Mouse (Mus musculus) kidney, postnatal 14 days (tissue): ENCODE data around the gene Myo10.
"Not testable (repeated sequence)": the region's sequence is repeated elsewhere in the genome, so short reads cannot be mapped to it uniquely, and the experiment has no call there.

Source experiments
- DNase-seq: peaks from one replicate; pipeline ENCODE4 v3.0.0; 2022; ENCODE audit warnings: mixed read lengths

Myo10 gene

DNA sequence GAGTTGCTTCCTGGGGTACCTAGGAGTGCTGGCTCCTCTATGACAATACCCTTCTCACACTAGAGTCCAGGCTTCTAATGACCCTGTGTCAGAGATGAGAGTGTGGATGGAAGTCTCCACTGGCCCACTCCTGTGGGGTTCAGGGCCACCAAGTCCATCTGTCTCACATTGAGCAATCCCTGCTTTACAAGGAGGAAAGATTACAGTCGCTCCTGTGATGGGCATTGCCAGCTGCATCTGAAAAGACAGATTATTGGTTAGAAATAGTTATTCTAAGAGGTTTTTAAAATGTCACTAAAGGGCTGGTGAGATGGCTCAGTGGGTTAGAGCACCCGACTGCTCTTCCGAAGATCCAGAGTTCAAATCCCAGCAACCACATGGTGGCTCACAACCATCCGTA is 72.4 kb downstream of the Myo10 start:
- no peak for DNase-seq

DNA sequence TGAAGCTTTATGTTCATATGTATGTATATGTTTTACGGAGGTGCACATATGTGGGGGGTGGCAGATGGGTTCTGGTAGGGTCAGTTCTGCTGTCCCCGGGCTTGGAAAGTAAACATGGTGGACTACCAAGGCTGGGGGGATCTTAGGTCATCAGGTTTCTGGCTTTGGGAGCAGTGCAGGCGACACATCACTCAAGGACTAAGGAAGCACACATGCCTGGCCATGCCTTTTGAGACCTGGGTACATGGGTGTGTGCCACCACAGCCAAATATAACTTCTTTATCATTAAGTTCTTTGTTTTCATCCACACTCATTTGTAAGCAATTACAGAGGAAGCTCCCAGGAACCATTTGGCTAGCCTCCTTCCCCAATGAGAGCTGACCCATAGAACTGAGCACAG is 72.9 kb downstream of the Myo10 start:
- no peak for DNase-seq

DNA sequence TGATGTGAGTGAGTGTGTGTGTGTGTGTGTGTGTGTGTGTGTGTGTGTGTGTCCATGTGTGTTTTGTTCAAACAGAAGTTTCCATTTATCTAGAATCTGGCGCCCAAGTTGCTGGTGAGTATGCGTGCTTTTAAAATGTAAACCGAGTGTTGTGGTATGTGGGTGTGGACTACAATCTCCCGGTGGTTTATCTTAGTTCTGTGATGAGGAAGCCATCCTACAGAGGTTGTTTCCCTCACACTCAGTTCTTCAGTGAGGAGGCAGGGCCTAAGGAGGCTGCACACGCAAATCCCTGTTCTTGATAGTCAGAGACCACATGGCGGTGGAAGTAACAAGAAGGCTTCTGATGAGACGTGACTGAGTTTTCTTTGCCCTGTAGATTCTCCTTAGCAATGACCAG is 73.6 kb downstream of the Myo10 start:
- no peak for DNase-seq

DNA sequence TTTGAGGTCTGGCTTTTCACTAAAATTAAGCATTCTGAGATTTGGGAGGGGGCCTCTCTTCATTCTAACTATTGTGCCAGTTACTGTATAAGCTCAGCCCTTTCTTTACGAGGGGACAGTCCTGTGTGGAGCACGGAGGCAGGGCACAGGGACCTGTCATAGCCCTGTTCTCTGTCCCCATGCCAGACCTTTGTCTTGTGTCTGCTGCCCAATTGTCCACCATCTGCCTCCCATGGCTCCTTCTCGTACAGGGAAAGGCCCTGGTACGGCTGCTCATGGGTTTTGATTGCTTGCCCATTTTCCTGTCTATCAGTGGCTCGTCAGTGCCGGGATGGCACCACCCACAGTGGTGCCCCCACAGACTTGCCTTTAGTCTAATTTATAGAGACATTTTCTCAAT is 74.3 kb downstream of the Myo10 start:
- DNase-seq, result no peak

DNA sequence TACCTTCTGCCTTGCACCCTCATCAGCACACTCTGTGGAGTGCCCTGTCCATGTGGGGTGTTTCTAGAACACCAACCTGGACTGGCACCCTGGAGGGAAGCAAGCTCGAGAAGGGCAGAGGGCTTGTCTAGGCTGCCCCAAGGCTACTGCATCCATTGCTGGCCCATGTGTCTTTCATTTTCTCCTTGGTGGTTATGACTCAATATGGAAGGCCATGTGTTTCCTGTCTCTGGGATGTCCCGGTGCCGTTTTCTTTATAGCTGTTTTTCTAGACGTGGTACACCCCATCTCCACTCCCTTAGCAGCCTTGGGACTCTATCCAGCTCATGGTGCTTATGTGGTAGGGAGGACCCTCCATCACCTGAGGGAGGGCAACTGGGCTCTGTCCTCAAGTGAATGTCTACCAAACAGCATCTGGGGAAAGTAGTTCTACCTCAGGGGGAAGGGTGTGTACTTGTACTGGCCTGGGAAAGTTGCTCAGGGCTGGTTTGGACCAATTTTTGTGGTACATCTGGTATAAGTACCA is 76.8 kb downstream of the Myo10 start:
- no peak for DNase-seq

DNA sequence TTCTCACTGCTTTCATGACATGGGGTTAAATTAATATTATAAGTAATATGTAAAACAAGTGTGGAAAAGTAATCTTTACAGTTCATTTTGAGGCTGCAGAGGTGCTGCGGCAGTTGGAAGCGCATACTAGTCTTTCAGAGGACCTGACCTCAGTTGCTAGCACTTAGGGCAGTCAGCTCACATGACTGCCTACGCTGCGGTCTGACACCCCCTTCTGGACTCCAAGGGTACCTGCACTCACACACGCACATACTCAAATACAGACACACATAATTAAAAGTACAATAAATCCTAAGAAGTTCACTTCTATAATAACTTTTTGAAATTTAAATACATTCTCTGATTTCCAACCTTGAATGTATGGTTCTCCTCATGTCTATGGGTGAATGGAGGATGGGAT is 80.3 kb downstream of the Myo10 start:
- DNase-seq, result no peak

DNA sequence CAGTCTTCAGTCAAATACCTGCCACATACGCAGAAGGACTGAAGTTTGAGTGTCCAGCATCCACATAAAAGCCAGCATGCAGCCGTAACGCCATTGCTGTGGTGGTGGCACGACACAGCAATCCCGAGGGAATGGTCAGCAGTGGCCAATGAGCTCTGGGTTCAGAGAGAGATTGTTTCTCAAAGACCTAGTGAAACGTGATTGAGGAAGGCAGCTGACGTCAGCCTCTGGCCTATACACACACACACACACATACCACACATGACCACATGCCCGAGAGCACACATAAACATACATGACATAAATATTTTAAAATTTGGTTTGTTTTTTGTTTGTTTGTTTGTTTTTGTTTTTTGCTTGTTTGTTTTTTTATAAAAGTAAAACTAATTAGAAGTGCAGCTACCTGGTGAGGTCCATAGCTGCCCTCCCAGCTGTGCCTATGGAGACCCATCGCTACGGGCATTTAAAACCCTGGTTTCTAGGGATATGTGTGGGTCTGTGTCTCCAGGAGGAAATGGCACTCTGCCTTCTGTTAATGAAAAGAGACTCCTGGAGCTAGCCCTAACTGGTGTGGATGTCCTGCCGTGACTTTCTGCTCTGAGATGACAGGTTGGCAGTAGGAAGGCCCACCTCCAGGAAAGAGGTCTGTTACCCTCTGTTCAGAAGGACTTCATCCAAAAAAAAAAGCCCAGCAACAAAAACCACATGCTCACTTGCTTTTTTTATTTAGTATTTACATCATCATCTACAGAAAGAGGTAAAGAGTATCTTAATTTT is 82.7 kb downstream of the Myo10 start:
- DNase-seq, result no peak

DNA sequence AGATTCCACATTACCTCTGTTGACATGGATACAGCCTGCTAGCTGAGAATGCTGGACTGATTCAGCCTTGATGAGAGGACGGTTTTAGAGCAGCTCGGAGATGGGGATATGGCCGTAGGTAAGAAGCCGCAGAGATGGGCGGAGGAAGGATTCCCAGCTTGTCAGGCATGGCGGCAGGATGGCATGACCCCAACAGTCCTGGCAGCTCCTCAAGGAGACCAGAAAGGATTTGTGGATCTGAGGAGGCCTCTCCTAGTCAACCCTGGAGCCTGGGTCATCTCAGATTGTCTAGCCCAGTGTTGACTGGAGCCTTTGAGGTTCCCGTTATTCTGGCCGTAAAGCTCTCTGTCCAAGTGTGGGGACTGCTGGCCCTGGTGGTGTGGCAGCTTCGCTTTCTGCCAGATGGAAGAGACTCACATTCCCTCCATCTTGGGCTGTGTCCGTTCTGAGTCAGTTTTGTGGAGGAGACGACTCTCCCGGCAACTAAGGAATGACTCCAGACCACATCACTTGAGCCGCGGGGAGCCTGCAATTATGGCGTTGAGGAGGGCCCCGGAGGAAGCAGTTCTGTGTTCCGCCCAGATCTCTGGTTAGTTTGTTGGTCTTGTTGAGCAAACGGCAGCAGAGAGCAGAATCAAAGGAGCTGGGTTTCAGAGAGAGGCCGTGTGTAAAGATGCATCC is 84.7 kb downstream of the Myo10 start:
- DNase-seq, result no peak

DNA sequence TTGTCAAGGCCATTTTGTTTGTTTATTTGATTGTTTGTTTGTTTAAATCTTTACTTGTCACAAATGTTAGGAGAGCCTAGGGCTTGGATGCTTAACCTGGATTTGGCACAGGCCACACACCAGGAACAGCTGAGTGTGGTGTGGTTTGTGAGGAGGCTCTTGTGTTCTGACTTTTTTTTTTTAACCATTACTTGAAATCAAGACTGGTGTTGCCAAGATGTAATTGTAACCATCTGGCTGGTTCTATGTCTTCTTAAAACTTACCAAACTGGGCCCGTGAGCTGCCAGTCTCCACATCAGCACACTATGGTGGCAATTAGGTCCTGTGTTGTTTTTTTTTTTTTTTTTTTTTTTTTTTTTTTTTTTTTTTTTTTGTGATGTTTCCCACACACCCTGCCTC is 85.6 kb downstream of the Myo10 start:
- DNase-seq, result no peak

DNA sequence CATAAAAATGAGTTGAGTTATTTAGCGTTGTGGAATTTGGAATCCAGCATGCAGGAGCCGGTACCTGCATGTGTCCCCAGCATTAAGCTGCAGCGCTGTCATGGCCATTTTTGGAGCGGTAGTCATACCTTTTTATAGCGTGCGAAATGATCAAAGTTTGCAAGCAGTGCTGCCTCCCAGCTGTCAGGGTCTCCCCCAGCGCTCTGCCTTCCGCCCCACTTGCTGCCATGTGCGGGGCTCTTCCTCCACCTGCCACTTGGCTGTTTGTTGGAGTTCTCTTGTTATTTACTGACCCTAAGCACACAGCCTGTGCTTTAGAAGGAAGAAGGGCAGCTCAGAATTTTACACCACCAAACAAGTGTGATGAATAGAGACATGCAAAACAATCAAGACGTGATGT is 88.6 kb downstream of the Myo10 start:
- no peak for DNase-seq

DNA sequence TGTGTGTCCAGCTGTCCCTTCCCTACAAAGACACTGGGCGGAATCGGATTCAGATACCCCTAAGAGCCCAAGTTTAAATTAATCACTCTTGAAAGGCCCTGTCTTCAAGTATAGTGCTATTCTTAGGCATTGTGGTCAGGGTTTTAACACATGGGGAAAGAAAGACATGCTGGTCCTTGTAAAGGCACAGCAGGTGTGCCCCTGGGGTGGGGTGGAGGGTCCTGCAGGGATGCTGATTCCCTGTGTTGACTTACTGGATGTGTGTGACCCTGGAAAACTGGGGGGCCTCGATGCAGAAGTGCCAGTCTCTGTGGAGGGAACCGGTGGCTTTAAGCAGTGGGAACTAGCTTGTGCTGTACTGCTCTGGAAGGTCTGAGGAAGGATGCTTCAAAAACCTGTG is 90.6 kb downstream of the Myo10 start:
- DNase-seq, result no peak

DNA sequence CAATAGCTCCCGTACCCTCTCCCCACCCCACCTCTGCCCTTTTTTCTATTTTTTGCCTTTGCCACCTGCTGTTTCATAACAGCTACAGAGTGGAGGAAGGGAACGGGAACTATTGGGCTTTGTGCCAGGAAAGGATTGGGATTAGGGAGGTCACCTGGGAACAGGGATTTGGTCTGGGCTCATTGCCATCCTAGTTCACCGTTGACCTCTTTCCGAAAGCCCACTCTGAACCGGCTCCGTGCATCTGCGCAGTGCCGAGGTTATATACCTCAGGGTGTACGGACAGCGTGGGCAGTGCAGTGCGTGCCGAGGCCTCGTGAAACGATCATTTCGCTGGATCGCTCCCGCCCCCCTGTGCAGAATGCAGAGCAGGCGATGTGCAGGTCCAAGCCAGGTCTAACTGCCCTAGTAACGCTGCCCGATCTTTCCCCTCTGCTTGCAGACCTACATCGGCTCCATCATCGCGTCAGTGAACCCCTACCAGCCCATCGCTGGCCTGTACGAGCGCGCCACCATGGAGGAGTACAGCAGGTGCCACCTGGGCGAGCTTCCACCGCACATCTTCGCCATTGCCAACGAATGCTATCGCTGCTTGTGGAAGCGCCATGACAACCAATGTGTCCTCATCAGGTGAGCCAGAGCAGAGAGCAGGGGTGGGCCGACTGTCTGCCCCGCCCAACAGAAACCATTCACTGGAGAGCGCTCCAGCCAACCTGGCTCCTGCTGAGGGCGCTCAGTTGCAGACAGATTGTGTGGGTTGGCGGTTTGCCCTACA is 91.4 kb downstream of the Myo10 start:
- DNase-seq, result peak; percentile 87

DNA sequence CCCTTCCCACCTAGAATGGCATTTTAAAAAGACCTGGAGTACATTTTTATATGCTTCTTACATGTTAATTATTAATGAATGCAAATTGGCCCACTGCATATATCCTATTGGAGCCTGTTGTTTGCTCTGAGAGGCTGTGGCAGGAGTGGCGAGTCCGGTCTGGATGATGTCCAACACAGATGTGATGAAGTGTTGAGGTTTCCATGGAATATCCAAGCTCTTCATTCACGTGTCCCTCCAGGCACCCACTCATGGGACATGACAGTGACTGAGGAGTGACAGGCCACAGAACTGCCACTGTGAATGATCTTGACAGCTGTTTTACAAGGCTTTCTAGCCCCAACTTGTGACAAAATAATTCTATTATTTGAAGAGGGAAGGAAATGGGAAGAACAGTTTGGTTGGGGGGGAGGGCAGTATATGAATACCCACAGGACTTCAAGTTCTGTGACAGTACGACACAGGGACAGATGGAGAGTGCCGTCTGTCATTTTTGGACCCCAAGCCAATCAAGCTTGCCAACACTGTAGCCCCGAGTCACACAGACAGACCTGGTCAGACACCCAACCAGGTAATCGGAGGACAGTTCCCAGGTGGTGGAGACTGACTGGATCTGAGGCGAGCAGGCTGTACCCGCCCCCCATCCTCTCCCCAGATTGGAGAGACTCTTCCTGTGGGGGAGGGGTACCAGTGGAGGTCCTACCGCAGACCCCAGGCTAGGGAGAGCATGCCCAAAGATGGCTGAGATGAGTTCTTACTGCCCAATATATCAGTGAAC is 93.1 kb downstream of the Myo10 start:
- DNase-seq, result peak; percentile 60

DNA sequence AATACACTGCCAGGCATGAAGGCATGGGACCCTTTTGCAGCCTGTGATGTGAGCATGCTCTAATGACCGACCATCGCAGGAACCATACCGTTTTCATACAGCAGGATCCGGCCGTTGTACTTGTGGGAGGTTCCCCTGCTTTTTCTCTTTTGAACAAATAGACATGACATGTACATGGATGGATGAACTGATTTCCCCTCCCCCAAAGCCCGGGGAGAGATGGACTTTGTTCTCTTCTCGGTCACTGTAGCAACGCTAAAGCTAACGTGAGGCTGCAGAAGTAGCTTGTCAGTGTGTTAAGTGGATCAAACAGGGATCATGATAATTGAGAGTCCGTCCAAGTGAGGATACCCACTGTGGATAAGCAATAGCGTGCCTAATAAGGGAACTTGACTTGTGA is 93.7 kb downstream of the Myo10 start:
- DNase-seq, result peak; percentile 47

DNA sequence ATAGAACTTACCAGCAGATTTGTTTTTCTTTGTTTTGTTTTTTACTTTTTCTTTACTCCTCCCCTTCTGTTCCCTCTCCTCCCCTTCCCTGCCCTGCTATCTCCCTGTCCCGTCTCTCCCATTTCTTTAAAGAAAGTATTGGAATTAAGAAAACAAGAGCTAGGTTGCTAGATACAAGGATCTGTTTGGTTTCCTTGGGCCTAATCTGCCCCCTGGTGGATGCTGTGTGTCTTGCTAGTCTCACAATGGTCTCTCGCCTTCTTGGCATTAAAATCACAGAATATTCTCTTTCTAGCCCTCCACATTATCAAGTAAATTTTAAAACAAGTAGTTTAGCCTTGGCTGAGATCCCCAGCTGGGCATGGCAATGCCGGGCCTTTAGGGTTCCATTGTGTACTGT is 94.7 kb downstream of the Myo10 start:
- DNase-seq, result peak; percentile 87

DNA sequence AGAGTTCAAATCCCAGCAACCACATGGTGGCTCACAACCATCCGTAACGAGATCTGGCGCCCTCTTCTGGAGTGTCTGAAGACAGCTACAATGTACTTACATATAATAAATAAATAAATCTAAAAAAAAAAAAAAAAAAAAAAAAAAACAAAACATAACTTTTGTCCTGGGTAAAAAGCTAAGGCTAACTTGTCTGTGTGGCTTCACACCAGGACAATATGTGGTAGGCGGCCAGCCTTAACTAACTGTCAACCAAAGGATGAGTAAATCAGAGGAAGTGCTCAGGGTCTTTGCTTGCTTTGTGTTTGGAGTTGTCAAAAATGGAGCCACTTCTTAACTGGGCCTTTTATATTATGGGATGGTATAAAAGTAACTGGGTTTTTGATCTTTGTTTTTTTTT is 95.8 kb downstream of the Myo10 start:
- not testable (repeated sequence) for DNase-seq

DNA sequence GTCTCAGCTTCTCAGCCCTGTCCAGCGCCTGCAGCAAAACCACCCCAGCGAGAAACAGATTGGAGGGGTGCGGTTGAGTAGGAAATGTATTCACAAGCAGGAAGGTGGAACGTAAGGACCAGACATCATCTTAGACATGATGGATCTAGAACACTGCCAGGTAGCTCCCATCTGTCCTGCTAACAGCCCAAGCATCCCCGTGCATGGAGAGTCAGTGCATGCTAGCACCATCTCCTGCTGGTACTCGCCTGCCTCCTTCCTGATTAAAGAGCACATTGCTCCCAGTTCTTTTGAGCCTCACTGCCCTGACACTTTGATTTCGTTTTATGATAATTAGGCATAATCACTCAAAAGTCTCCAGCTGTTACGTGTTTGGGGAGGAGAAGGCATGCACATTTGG is 96.9 kb downstream of the Myo10 start:
- no peak for DNase-seq

DNA sequence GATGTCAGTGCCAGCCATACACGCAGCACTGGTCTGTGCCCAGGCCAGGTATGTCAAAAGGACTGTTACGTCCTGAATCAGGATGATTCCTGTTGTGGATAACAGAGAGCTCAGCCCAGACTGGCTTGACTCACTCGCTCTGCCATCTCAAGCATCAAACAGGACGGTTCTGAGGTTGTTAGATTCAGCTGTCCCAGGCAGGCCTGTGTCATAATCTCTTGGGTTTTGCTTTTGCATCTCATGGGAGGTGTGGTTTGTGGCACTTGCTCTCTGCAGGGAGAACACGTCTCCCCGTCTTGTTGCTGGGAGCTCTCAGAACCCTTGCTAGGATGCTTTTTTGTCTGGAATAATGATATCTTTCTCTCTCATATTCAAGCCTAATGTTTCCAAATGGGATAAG is 97.9 kb downstream of the Myo10 start:
- no peak for DNase-seq

DNA sequence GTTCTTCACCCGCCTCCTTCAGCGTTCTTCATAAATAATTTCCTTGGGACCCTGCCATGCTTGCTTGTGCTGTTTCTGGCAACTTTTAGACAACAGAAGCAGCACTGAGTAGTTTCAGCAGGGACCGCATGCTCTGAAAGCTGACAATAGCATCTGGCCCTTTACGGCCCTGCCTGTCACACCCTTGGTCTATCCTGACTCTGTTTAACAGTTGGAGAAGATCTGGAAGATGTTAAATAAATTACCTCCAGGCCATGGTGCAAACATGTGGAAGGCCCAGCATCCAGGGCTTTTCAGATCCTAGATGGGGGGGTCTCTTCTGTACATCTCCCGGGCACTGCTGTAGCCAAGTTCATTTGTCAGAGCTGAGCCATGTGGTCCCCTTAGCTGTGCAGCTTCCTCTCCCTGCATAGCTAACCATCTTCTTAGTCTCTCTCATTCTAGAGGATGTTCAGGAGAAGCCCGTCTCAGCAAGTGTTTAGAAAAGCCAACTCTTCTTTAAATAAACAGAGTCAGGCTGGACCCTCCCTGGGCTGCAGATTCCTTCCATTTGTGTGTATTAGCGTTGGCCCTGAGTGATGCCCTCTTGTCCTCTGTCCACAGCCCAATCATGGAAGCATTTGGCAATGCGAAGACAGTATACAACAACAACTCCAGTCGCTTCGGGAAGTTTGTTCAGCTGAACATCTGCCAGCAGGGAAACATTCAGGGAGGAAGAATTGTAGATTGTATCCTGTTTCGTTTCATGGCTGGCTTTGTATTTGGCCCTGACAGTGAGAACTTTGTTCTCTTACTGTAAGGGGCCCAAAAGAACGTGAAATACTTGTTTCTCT is 101.2 kb downstream of the Myo10 start:
- peak; percentile 57 for DNase-seq

DNA sequence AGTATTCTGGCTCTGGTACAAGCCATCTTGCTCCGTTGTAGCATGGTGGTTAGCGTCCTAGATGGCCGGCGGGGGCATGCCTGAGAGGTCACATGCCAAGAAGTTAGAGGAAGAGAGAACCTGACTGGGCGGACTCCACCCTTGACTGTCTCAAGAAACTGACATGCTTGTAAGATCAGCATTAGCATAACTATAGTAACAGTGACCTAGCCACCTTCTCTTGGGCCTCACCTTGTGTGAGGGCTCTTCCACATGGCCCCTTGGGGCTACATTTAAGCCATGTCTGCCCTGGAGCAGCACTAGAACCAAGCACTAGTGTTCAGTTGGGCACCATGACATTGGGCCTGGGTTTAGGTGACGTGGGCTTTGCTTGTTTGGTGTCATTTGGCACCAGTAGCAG is 102.2 kb downstream of the Myo10 start:
- no peak for DNase-seq

DNA sequence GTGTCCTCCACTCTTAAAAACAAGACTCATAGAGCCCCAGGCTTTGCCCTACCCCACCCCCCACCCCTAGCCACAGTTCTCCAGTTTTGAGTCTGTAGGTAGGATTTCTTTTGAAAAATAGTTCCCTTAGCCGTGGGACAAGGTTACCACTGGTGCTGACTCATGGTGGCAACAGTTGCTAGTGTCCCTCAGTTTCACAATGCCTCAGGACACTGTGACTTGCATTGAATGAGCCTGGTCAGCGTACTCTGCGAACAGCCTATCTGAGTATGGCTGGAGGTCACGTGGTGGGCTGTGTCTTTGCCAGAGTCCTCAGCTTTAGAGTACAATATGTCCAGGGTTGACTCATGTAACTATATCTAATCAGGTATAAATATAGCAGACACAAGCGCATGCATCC is 104.5 kb downstream of the Myo10 start:
- DNase-seq, result no peak

DNA sequence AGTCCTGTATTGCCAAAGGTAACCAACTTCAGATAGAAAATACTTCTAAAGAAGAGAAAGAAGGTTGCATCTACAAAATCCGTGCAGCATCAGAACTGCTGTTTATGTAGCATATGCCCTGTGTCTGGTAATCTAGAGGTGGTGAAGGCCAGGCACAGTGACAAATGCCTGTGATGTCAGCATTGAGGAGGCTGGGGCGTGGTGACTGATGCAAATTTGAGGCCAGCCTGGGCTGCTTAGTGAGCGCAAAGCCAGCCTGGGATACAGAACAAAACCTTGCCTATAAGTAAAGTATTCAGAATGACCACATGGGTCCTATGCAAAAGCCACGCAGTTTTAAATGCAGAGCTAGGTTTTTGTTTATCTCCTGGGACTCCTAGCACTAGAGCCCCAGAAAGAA is 106.2 kb downstream of the Myo10 start:
- no peak for DNase-seq
